Mouse (Mus musculus) hindbrain, postnatal 0 days (tissue): ENCODE results near the gene Rnf13. TPM values are rescaled to one million over a fixed set of nuclear protein-coding genes. Genes with fewer than 3 reads are reported as not detected.

Experiments
- ATAC-seq: fragments of 200-750 bp; cut with Nextera tagmentation; 2 replicates; pipeline ENCODE4 v1.8.0; 2017; ENCODE audit warnings: mild to moderate bottlenecking, moderate TSS enrichment, moderate library complexity
- DNase-seq: peaks from one replicate; pipeline ENCODE4 v3.0.0-alpha.2; 2015; ENCODE audit warnings: low spot score
- H3K27ac ChIP-seq: fragments of 300-500 bp; sonication (generic); 2 replicates; pipeline ENCODE4 v1.5.1; 2014; ENCODE audit warnings: mild to moderate bottlenecking
- H3K27me3 ChIP-seq: fragments of 300-500 bp; sonication (generic); 2 replicates; pipeline ENCODE4 v1.6.1; 2014; ENCODE audit warnings: low read length, mixed read lengths; ENCODE audit not compliant: insufficient read depth
- H3K36me3 ChIP-seq: fragments of 300-500 bp; sonication (generic); 2 replicates; pipeline ENCODE4 v1.6.1; 2014; ENCODE audit warnings: low read length, mixed read lengths; ENCODE audit not compliant: insufficient read depth
- H3K4me1 ChIP-seq: fragments of 300-500 bp; sonication (generic); 2 replicates; pipeline ENCODE4 v1.6.1; 2014; ENCODE audit warnings: antibody characterized with exemption, low read length, mixed read lengths; ENCODE audit not compliant: insufficient read depth
- H3K4me2 ChIP-seq: fragments of 300-500 bp; sonication (generic); 2 replicates; pipeline ENCODE4 v1.6.1; 2014; ENCODE audit warnings: low read depth, mild to moderate bottlenecking, low read length, moderate library complexity, mixed read lengths
- H3K4me3 ChIP-seq: fragments of 300-500 bp; sonication (generic); 2 replicates; pipeline ENCODE4 v1.5.1; 2014; ENCODE audit warnings: low read length
- H3K9ac ChIP-seq: fragments of 300-500 bp; sonication (generic); replicated peaks from 2 replicates; pipeline ENCODE4 v1.6.1; 2014; ENCODE audit warnings: mild to moderate bottlenecking, low read length, moderate library complexity, mixed read lengths
- H3K9me3 ChIP-seq: fragments of 300-500 bp; sonication (generic); 2 replicates; pipeline ENCODE4 v1.6.1; 2016; ENCODE audit warnings: low read length, mixed read lengths
- CTCF ChIP-seq: IDR thresholded peaks from 2 replicates; pipeline ENCODE4 v1.5.1; 2016; ENCODE audit warnings: antibody characterized with exemption, control low read depth, low read depth
- WGBS: fragments of 180-500 bp; shearing (Covaris S2); extraction: QIAGEN DNeasy Blood & Tissue Kit; methylation state at CpG from one replicate; pipeline ENCODE4 v1.1.7; 2014; 5-methylcytosine and 5-hydroxymethylcytosine counted together
- polyA plus RNA-seq: library from polyadenylated mRNA; unstranded; fragments of >200 nt; fragmentation: Nextera tagmentation; extraction: Ambion mirVana; gene quantifications from 2 replicates; pipeline ENCODE4 v1.2.1, GENCODE M21; 2015
- total RNA-seq: library from RNA; depleted of rRNA; stranded (reverse); fragments of >200 nt; gene quantifications from 2 replicates; pipeline ENCODE4 v1.2.3, GENCODE M21; 2014; rRNA removed

The Rnf13 gene
- 49.4 and 53.1 TPM in 2 replicates for total RNA-seq
- polyA plus RNA-seq = 113 and 114 TPM in 2 replicates

GRCm38 (mm10) chr3:57735511-57736370 is at the start of gene Rnf13:
Gene Rnf13 (plus strand): TSS chr3:57736062.
- peak within 1 kb of the TSS; percentile 61 for H3K9ac ChIP-seq
- H3K27me3 ChIP-seq = no peaks in the 10 kb centered on the region
- DNase-seq (peak; percentile 98), ATAC-seq (peak; percentile 100)
- peak within 1 kb of the TSS; percentile 63 for H3K4me3 ChIP-seq
- H3K27ac ChIP-seq = peak within 1 kb of the TSS; percentile 94
- under 1% methylated on average over 59 of the region's 59 CpGs for WGBS
- peaks cover 12% of the 10 kb centered on the region for H3K4me1 ChIP-seq
- no peaks in the 10 kb centered on the region for H3K36me3 ChIP-seq
- no peak for TF ChIP-seq CTCF
- H3K9me3 ChIP-seq = no peaks in the 10 kb centered on the region
- peak within 1 kb of the TSS; percentile 87 for H3K4me2 ChIP-seq

- ATAC-seq = no peak
Observed at GRCm38 (mm10) chr3:57691772-57692171, 44.1 kb upstream of the Rnf13 start.

GRCm38 (mm10) chr3:57692719-57693118 is 43.1 kb upstream of the Rnf13 start, which contains the start of gene Ankub1:
Gene Ankub1 (minus strand): TSS chr3:57692799.
- Histone ChIP-seq H3K27me3 (no peaks in the 10 kb centered on the region), H3K9ac (no peak within 1 kb of the TSS), H3K4me2 (no peak within 1 kb of the TSS), H3K36me3 (no peaks in the 10 kb centered on the region), H3K4me3 (no peak within 1 kb of the TSS), H3K27ac (no peak within 1 kb of the TSS), H3K9me3 (no peaks in the 10 kb centered on the region), H3K4me1 (no peaks in the 10 kb centered on the region)
- DNase-seq (peak; percentile 10), ATAC-seq (peak; percentile 59)
- 30% methylated on average over 2 of the region's 2 CpGs for WGBS
- no peak for TF ChIP-seq CTCF

More at GRCm38 (mm10) chr3:57691772-57692171, 44.1 kb upstream of the Rnf13 start:
- H3K9me3 ChIP-seq = no peaks in the 10 kb centered on the region
- no peak overlapping the region for H3K27ac ChIP-seq
- TF ChIP-seq CTCF = no peak
- 82% methylated on average over 4 of the region's 4 CpGs for WGBS
- no peak for DNase-seq
- no peak overlapping the region for H3K4me3 ChIP-seq
- H3K4me1 ChIP-seq = no peaks in the 10 kb centered on the region
- no peak overlapping the region for H3K9ac ChIP-seq
- no peaks in the 10 kb centered on the region for H3K36me3 ChIP-seq
- no peaks in the 10 kb centered on the region for H3K27me3 ChIP-seq
- H3K4me2 ChIP-seq = no peak overlapping the region

- no peak for TF ChIP-seq CTCF
- ATAC-seq (no peak), DNase-seq (no peak)
- no peaks in the 10 kb centered on the region for H3K4me1 ChIP-seq
- WGBS = 83% methylated on average over 4 of the region's 4 CpGs
- no peak overlapping the region for H3K27ac ChIP-seq
- H3K9ac ChIP-seq = no peak overlapping the region
- H3K27me3 ChIP-seq = no peaks in the 10 kb centered on the region
- H3K9me3 ChIP-seq = no peaks in the 10 kb centered on the region
- H3K4me2 ChIP-seq = no peak overlapping the region
- no peaks in the 10 kb centered on the region for H3K36me3 ChIP-seq
- H3K4me3 ChIP-seq = no peak overlapping the region
Observed at GRCm38 (mm10) chr3:57696249-57696648, 39.6 kb upstream of the Rnf13 start.

- H3K4me1 ChIP-seq = no peaks in the 10 kb centered on the region
- H3K27ac ChIP-seq = no peak overlapping the region
- H3K4me2 ChIP-seq = no peak overlapping the region
- no peak overlapping the region for H3K9ac ChIP-seq
- no peak for ATAC-seq
- no peak for TF ChIP-seq CTCF
- WGBS = 95% methylated on average over 9 of the region's 9 CpGs
- no peaks in the 10 kb centered on the region for H3K9me3 ChIP-seq
- DNase-seq = no peak
- H3K27me3 ChIP-seq = no peaks in the 10 kb centered on the region
- H3K36me3 ChIP-seq = no peaks in the 10 kb centered on the region
- no peak overlapping the region for H3K4me3 ChIP-seq
Observed at GRCm38 (mm10) chr3:57696779-57697178, 39.1 kb upstream of the Rnf13 start.

GRCm38 (mm10) chr3:57714151-57714550 is 21.7 kb upstream of the Rnf13 start:
- H3K27ac ChIP-seq = no peak overlapping the region
- H3K36me3 ChIP-seq = no peaks in the 10 kb centered on the region
- H3K4me2 ChIP-seq = no peak overlapping the region
- H3K4me1 ChIP-seq = no peaks in the 10 kb centered on the region
- H3K9ac ChIP-seq = no peak overlapping the region
- H3K9me3 ChIP-seq = no peaks in the 10 kb centered on the region
- H3K4me3 ChIP-seq = no peak overlapping the region
- H3K27me3 ChIP-seq = no peaks in the 10 kb centered on the region
- DNase-seq = no peak
- no peak for TF ChIP-seq CTCF
- WGBS = 94% methylated on average over 6 of the region's 6 CpGs
- no peak for ATAC-seq
